Mouse (Mus musculus) gonadal fat pad, adult 2 months (tissue): ENCODE measurements at regions not wholly inside any gene's neighbourhood (a gene's known extent, or its start where the extent isn't known, plus 50 kb on each side); places are given as distances from the start of the nearest gene placed in this dataset.

ENCODE experiments used
- DNase-seq: peaks from one replicate; pipeline ENCODE4 v3.0.0-alpha.2; 2012; ENCODE audit warnings: low read depth

- no peak for DNase-seq
Observed at GRCm38 (mm10) chr16:19834128-19834527, 74.1 kb downstream of the B3gnt5 start.

- DNase-seq, result no peak
Observed at GRCm38 (mm10) chr16:19834750-19835149, 74.7 kb downstream of the B3gnt5 start.

GRCm38 (mm10) chr16:19839831-19840230 is 79.8 kb downstream of the B3gnt5 start:
- DNase-seq, result no peak

GRCm38 (mm10) chr16:19842346-19843025 is 82.5 kb downstream of the B3gnt5 start:
- DNase-seq, result no peak

- no peak for DNase-seq
Observed at GRCm38 (mm10) chr16:19843738-19844137, 83.7 kb downstream of the B3gnt5 start.

GRCm38 (mm10) chr16:19848395-19848794 is 88.4 kb downstream of the B3gnt5 start:
- DNase-seq, result no peak

- DNase-seq, result no peak
Observed at GRCm38 (mm10) chr16:19865306-19865705, 105.3 kb downstream of the B3gnt5 start.

- DNase-seq, result no peak
Observed at GRCm38 (mm10) chr16:19865931-19866330, 105.9 kb downstream of the B3gnt5 start.

GRCm38 (mm10) chr16:19869425-19869824 is 109.4 kb downstream of the B3gnt5 start:
- no peak for DNase-seq

GRCm38 (mm10) chr16:19876861-19877554 is 105.8 kb downstream of the Klhl6 start:
- DNase-seq, result no peak

GRCm38 (mm10) chr16:19882961-19883360 is 99.9 kb downstream of the Klhl6 start:
- no peak for DNase-seq

- DNase-seq, result no peak
Observed at GRCm38 (mm10) chr16:19883776-19884513, 98.9 kb downstream of the Klhl6 start.

- DNase-seq, result no peak
Observed at GRCm38 (mm10) chr16:19884535-19884934, 98.3 kb downstream of the Klhl6 start.

- DNase-seq, result no peak
Observed at GRCm38 (mm10) chr16:19886596-19886995, 96.2 kb downstream of the Klhl6 start.

GRCm38 (mm10) chr16:19889576-19889975 is 93.3 kb downstream of the Klhl6 start:
- DNase-seq, result no peak

- no peak for DNase-seq
Observed at GRCm38 (mm10) chr16:19891441-19891840, 91.4 kb downstream of the Klhl6 start.

GRCm38 (mm10) chr16:19894435-19894994 is 88.3 kb downstream of the Klhl6 start:
- peak; percentile 30 for DNase-seq
